Mouse (Mus musculus) embryonic facial prominence, embryonic 13.5 days (tissue): ENCODE results near the gene Mep1a. TPM values are rescaled to one million over a fixed set of nuclear protein-coding genes. Genes with fewer than 3 reads are reported as not detected.
"Not testable (repeated sequence)": the region's sequence is repeated elsewhere in the genome, so short reads cannot be mapped to it uniquely, and the experiment has no call there.

Experiments used
- ATAC-seq: fragments of 200-750 bp; cut with Nextera tagmentation; 2 replicates; pipeline ENCODE4 v1.8.0; 2017; ENCODE audit warnings: low read depth; ENCODE audit not compliant: insufficient number of reproducible peaks, insufficient read depth, low FRiP score, low TSS enrichment
- H3K27ac ChIP-seq: fragments of 300-500 bp; sonication (generic); 2 replicates; pipeline ENCODE4 v1.5.1; 2015; ENCODE audit warnings: moderate library complexity, mild to moderate bottlenecking, inconsistent platforms
- H3K27me3 ChIP-seq: fragments of 300-500 bp; sonication (generic); 2 replicates; pipeline ENCODE4 v1.6.1; 2015; ENCODE audit warnings: mild to moderate bottlenecking, inconsistent platforms
- H3K36me3 ChIP-seq: fragments of 300-500 bp; sonication (generic); 2 replicates; pipeline ENCODE4 v1.6.1; 2015; ENCODE audit warnings: mild to moderate bottlenecking, inconsistent platforms
- H3K4me1 ChIP-seq: fragments of 300-500 bp; sonication (generic); 2 replicates; pipeline ENCODE4 v1.6.1; 2015; ENCODE audit warnings: inconsistent platforms
- H3K4me2 ChIP-seq: fragments of 300-500 bp; sonication (generic); 2 replicates; pipeline ENCODE4 v1.6.1; 2015; ENCODE audit warnings: moderate library complexity, mild to moderate bottlenecking, inconsistent platforms
- H3K4me3 ChIP-seq: fragments of 300-500 bp; sonication (generic); 2 replicates; pipeline ENCODE4 v1.5.1; 2015; ENCODE audit warnings: mild to moderate bottlenecking, inconsistent platforms
- H3K9ac ChIP-seq: fragments of 300-500 bp; sonication (generic); 2 replicates; pipeline ENCODE4 v1.6.1; 2015; ENCODE audit warnings: mild to moderate bottlenecking, inconsistent platforms
- H3K9me3 ChIP-seq: fragments of 300-500 bp; sonication (generic); 2 replicates; pipeline ENCODE4 v1.6.1; 2016; ENCODE audit warnings: inconsistent platforms
- WGBS: fragments of 180-500 bp; shearing (Covaris S2); methylation state at CpG from one replicate; pipeline ENCODE4 v1.1.7; 2015; ENCODE audit warnings: mixed read lengths; 5-methylcytosine and 5-hydroxymethylcytosine counted together
- polyA plus RNA-seq: library from polyadenylated mRNA; unstranded; fragments of >200 nt; fragmentation: Nextera tagmentation; extraction: Ambion mirVana; gene quantifications from 2 replicates; pipeline ENCODE4 v1.2.1, GENCODE M21; 2015

Mep1a gene
- polyA plus RNA-seq, 1 experiment from 2014 or later, result 0.18 TPM

DNA sequence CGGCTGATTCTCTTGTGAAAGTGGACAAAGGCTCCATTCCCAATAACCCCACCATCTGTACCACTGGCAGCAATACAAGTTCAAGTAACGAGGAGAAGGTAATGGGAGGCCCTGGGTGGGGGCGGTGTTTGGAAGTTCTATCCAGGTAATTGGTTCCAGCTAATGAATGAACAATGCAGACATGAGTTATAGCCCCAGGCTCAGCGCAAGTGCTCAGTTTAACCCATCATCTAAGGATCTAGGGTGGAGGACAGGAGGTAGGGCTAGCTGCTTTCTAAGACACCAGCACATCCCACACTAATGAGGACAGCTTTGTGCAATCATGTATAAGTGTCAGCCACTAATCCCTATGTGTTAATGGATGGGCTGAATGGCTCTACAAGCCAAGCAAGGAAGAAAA is 8.2 kb upstream of the Mep1a start:
- Histone ChIP-seq H3K27me3 (no peaks in the 10 kb centered on the region), H3K36me3 (no peaks in the 10 kb centered on the region), H3K9ac (no peak overlapping the region), H3K27ac (no peak overlapping the region), H3K9me3 (0 out of 2 replicates have a peak, but pooled peaks cover 5% of the 10 kb centered on the region), H3K4me3 (no peak overlapping the region), H3K4me1 (no peaks in the 10 kb centered on the region), H3K4me2 (no peak overlapping the region)
- WGBS, result 44% methylated on average over 4 of the region's 4 CpGs
- no peak for ATAC-seq

DNA sequence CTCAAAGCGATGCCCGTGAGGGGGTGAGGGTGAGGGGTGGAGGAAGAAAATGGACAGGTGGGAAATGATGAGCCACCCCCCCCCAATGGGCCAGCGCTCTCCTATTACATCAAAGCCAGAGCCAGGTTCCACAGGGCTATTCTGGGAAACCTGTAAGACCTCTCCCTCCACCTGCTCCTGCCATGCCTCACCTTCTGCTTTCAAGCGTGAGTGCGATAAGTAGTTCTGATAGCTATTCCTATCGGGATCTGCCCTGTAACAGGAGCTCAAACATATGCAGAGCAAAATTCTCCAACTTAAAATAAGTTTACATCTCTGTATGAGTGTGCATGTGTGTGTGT is 2.0 kb upstream of the Mep1a start:
- Histone ChIP-seq H3K9me3 (no peaks in the 10 kb centered on the region), H3K4me2 (no peak overlapping the region), H3K27me3 (no peaks in the 10 kb centered on the region), H3K27ac (no peak overlapping the region), H3K36me3 (no peaks in the 10 kb centered on the region), H3K9ac (no peak overlapping the region), H3K4me3 (no peak overlapping the region), H3K4me1 (no peaks in the 10 kb centered on the region)
- WGBS, result 66% methylated on average over 6 of the region's 6 CpGs
- ATAC-seq, result no peak

DNA sequence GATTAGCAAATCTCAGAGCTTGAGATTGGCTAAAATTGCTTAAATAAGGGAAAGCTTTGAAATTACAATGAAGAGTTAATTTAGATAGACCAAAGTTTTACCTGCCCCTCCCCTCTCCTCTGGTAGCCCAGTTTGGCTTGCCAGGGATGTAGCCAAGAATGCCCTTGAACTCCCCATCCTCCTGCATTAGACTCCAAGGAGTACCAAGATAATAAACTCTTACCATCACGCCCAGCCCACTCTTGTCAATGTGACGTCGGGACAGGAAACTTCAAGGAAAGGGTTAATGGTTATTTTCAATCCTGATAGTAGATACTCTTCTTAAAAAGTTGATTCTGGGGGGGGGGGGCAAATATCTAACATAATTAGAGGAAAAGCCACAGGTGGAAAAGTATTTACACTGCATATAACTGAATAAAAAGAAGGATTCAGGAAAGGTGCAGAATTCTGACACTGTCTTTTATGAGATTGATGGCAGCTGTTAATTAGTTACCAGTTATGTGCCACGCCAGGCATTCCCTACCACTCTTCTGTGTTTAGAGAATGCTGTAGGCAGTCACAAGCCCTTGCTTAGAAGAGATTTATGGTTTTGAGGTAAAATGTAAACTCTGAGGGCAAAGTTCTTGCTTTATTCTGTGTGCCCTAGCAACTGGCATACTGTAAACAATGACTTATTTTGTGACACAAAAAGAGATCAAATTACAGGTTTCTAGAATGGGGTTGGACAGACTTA is 1.4 kb upstream of the Mep1a start:
- Histone ChIP-seq H3K4me2 (no peak overlapping the region), H3K4me1 (no peaks in the 10 kb centered on the region), H3K36me3 (no peaks in the 10 kb centered on the region), H3K9ac (no peak overlapping the region), H3K4me3 (no peak overlapping the region), H3K9me3 (no peaks in the 10 kb centered on the region), H3K27ac (no peak overlapping the region), H3K27me3 (no peaks in the 10 kb centered on the region)
- ATAC-seq, result no peak
- 69% methylated on average over 4 of the region's 4 CpGs for WGBS

DNA sequence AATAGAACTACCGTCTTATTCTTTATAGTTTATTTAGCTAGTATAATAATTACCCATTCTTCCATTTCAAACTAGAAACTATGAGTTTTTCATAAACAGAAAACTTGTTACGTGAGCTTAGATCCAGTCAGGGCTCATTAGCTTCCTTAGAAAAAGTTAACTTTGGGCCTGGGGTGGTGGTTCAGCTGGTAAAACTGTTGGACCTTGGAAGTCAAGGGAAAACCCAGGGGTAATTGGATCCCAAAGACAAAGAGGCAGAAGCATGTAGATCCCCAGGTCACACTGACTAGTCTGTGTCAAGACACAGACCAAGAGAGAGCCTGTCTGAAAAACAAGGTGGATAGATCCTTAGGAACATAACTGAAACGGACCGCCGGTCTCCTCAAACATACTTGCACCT is 981 bp downstream of the Mep1a start:
- Histone ChIP-seq H3K36me3 (no peaks in the 10 kb centered on the region), H3K4me3 (no peak overlapping the region), H3K4me2 (no peak overlapping the region), H3K9ac (no peak overlapping the region), H3K9me3 (no peaks in the 10 kb centered on the region), H3K27ac (no peak overlapping the region), H3K27me3 (no peaks in the 10 kb centered on the region), H3K4me1 (no peaks in the 10 kb centered on the region)
- WGBS, result 91% methylated on average over 5 of the region's 5 CpGs
- no peak for ATAC-seq

DNA sequence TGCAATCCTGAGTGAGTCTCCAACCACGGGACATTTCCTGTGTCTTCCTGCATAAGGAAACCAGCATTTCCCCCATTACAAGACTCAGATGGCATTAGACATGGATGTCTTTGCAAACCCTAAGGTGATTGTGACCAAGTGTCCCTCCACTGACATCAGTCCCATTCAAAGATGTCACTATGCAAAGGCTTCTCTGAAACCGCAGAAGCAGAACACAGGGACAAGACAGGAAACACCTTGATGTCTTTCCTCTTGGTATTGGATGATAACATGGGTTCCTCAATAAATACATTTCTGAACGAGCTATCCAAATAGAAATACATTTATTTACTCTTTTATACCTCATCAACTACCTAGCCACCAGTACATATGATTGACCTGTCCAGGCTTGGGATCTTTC is 1.4 kb downstream of the Mep1a start:
- Histone ChIP-seq H3K36me3 (no peaks in the 10 kb centered on the region), H3K4me3 (no peak overlapping the region), H3K27me3 (no peaks in the 10 kb centered on the region), H3K4me1 (no peaks in the 10 kb centered on the region), H3K4me2 (no peak overlapping the region), H3K27ac (no peak overlapping the region), H3K9ac (no peak overlapping the region), H3K9me3 (no peaks in the 10 kb centered on the region)
- WGBS, result 78% methylated on average over 3 of the region's 3 CpGs
- no peak for ATAC-seq

DNA sequence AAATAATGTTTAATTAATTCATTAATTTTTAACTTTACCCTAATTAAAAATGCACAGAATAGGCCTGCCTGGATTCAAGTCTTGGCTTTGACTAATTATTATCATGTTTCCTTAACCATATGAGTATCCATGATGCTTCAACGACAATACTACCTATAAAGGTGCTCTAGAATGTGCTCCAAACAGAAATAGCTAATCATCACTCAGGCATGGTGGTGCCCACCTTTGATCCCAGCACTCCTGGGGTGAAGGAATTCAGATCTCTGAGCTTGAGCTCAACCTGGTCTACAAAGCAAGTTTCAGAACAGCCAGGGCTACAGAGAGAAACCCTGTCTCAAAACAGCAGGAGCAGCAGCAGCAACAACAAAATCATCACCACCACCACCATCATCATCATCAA is 2.1 kb downstream of the Mep1a start:
- no peak overlapping the region for H3K4me2 ChIP-seq
- WGBS, result 80% methylated on average over 1 of the region's 1 CpGs
- no peaks in the 10 kb centered on the region for H3K36me3 ChIP-seq
- no peak overlapping the region for H3K4me3 ChIP-seq
- ATAC-seq, result no peak
- no peak overlapping the region for H3K9ac ChIP-seq
- no peaks in the 10 kb centered on the region for H3K4me1 ChIP-seq
- H3K27ac ChIP-seq, result no peak overlapping the region
- no peaks in the 10 kb centered on the region for H3K9me3 ChIP-seq
- H3K27me3 ChIP-seq, result no peaks in the 10 kb centered on the region

DNA sequence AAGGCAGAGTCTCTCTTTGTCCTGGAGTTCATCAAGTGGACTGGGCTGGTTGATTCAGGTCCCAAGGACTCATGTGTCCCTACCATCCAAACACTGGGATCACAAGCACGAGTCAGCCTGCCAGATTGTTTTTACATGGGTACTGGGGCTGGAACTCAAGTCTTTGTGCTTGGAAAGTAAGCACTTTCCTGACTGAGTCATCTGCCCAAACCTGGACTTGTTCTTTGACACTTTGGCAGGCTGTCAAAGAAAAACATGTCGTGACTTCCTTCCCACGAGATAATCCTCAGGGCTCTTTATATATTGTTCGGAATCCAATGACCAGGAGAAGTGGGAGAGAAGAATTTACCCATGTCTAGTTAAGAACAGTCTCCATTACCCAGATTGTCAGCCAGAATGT is 5.1 kb downstream of the Mep1a start:
- Histone ChIP-seq H3K4me2 (no peak overlapping the region), H3K36me3 (no peaks in the 10 kb centered on the region), H3K9ac (no peak overlapping the region), H3K27ac (no peak overlapping the region), H3K27me3 (no peaks in the 10 kb centered on the region), H3K4me1 (no peaks in the 10 kb centered on the region), H3K4me3 (no peak overlapping the region), H3K9me3 (no peaks in the 10 kb centered on the region)
- no peak for ATAC-seq
- 68% methylated on average over 4 of the region's 4 CpGs for WGBS

DNA sequence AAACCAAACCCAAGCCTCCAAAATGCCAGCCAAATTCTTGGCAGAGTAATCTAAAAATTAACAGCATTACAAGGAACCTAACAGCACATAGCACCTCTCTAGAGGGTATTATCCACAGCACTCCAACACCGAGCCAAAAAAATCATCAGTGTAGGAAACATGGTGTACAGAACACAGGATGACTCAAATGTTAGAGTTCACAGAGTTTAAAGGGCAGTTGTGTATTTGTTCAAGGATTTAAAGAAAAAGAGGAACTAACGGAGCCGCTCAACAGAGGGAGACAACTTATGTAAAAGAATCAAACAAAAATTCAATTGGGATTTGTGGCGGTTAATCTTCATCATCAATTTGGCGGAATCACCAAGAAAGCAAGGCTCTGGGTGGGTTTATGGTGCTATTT is 7.1 kb downstream of the Mep1a start:
- H3K4me1 ChIP-seq, result no peaks in the 10 kb centered on the region
- 84% methylated on average over 5 of the region's 5 CpGs for WGBS
- H3K4me2 ChIP-seq, result no peak overlapping the region
- no peak for ATAC-seq
- no peaks in the 10 kb centered on the region for H3K27me3 ChIP-seq
- H3K27ac ChIP-seq, result no peak overlapping the region
- no peaks in the 10 kb centered on the region for H3K36me3 ChIP-seq
- H3K9me3 ChIP-seq, result no peaks in the 10 kb centered on the region
- no peak overlapping the region for H3K9ac ChIP-seq
- H3K4me3 ChIP-seq, result no peak overlapping the region

DNA sequence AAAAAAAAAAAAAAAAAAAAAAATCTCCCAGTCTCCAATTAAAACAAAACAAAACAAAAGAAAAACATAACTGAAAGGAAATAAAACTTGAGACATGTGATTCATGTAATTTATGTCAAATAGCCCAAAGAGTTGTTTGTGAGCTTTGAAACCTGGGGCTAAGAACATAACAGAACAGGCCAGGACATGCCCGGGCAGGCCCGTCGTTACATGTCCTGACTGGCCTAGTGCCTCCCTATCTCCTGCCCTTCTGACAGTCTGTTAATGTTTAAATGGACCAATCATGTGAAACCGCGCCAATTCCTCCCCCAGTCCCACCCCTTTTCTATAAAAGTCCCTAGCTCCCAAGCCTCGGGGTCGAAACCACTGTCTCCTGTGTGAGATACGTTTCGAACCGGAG is 12.2 kb downstream of the Mep1a start:
- not testable (repeated sequence) for H3K36me3 ChIP-seq, H3K4me1 ChIP-seq, H3K27me3 ChIP-seq, ATAC-seq, H3K27ac ChIP-seq, H3K4me3 ChIP-seq, H3K9me3 ChIP-seq, H3K4me2 ChIP-seq, H3K9ac ChIP-seq
- WGBS, result 93% methylated on average over 10 of the region's 10 CpGs

DNA sequence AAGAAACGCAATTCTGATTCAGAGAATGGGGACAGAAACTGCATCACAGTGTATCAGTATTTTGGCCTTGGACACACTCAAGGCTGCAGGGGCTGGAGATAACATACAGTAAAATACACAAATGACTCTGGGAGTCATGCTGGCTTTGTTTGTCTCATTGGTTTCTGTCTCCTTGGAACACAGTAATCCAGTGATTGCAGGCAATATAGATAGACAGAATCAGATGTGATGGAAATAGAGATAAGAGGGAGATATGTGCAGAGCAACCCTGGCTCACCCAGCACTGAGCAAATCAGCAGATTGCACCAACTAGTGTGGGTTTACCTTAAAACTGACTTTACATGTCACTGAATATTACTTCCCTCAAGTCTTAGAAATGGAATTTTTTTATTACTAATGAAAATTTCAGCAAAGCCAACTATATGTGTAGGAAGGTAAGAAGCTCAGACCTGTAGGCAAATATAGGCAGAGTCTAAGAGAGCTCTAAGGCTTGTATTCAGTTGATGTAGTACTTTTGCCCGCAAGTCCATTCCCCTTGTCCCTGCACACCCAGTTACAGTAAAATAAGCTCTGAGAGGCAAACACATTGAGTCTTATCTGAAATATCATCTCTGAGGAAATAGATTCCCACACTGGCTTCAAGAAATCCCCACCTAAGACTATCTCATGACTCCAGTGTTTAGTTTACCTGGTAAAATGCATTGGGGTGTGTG is 14.0 kb downstream of the Mep1a start:
- WGBS, result 85% methylated on average over 2 of the region's 2 CpGs
- no peaks in the 10 kb centered on the region for H3K27me3 ChIP-seq
- H3K9ac ChIP-seq, result no peak overlapping the region
- no peaks in the 10 kb centered on the region for H3K4me1 ChIP-seq
- no peak overlapping the region for H3K27ac ChIP-seq
- no peaks in the 10 kb centered on the region for H3K36me3 ChIP-seq
- H3K4me3 ChIP-seq, result no peak overlapping the region
- ATAC-seq, result no peak
- H3K9me3 ChIP-seq, result no peaks in the 10 kb centered on the region
- H3K4me2 ChIP-seq, result no peak overlapping the region

DNA sequence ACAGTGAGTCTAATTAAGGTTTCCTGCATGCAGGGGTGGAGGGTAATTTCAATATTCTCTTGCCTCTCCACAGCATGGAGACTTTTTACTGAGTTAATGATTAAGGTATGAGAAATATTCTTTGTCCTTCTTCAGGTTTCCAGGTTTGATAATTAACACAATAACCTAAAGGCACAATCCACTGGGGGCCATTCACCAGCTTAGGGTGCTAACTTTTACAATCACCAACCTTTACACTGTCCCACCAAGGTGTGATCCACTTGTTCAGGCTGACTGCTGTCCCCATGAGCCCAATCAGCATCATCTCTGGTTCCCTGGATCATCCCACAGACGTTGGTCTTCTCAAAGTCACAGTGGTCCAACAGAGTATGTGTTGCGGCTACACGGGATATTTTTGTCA is 16.6 kb downstream of the Mep1a start:
- WGBS, result 84% methylated on average over 3 of the region's 3 CpGs

DNA sequence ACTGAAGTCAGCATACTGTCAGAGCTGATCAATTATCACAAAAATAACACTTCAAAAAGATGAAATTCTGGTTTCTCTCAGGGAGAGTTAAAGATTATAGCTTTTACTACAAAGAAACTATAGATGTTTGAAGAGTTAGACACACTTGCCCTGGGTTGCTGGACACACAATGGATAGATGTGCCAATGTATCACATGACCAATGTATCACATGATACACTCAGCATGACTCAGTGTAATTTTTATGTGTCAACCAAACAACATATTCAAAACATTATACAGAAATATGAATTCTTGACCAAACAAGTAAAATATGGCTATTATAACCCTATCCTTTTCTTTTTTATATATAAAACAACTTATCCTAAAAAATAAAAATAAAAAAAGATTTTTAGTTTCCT is 25.0 kb downstream of the Mep1a start:
- Histone ChIP-seq H3K9ac (no peak overlapping the region), H3K27me3 (no peaks in the 10 kb centered on the region), H3K4me1 (no peaks in the 10 kb centered on the region), H3K9me3 (no peaks in the 10 kb centered on the region), H3K36me3 (no peaks in the 10 kb centered on the region), H3K4me2 (no peak overlapping the region), H3K27ac (no peak overlapping the region), H3K4me3 (no peak overlapping the region)
- no peak for ATAC-seq

More for the DNA sequence above, 16.6 kb downstream of the Mep1a start:
- ATAC-seq, result no peak
- H3K36me3 ChIP-seq, result no peaks in the 10 kb centered on the region
- H3K4me1 ChIP-seq, result no peaks in the 10 kb centered on the region
- H3K9me3 ChIP-seq, result no peaks in the 10 kb centered on the region
- no peaks in the 10 kb centered on the region for H3K27me3 ChIP-seq
- H3K4me2 ChIP-seq, result no peak overlapping the region
- no peak overlapping the region for H3K9ac ChIP-seq
- no peak overlapping the region for H3K4me3 ChIP-seq
- H3K27ac ChIP-seq, result no peak overlapping the region
